Mouse (Mus musculus) MEL (cell line): ENCODE measurements around the gene Zfyve9.

Experiments used
- CHD1 ChIP-seq: IDR thresholded peaks from 2 replicates; pipeline ENCODE4 v1.6.1; 2012; ENCODE audit warnings: low read depth, mild to moderate bottlenecking, inconsistent platforms, low read length, improper control_type of control experiment
- CHD2 ChIP-seq: IDR thresholded peaks from 2 replicates; pipeline ENCODE4 v1.6.1; 2011; ENCODE audit warnings: low read length, improper control_type of control experiment
- CTCF ChIP-seq, 3 experiments: IDR thresholded peaks in 2 of 3; conservative IDR thresholded peaks in 1 of 3; 2 replicates each; pipeline ENCODE4 v1.5.1; 2011 to 2012; ENCODE audit warnings: low read length in 3 of 3, low read depth in 2 of 3, mild to moderate bottlenecking in 2 of 3, improper control_type of control experiment in 1 of 3, inconsistent platforms in 1 of 3, mixed read lengths in 1 of 3, moderate library complexity in 1 of 3; ENCODE audit not compliant: control insufficient read depth in 1 of 3, insufficient read depth in 1 of 3, poor library complexity in 1 of 3, severe bottlenecking in 1 of 3
- E2F4 ChIP-seq: IDR thresholded peaks from 2 replicates; pipeline ENCODE4 v1.6.1; 2011; ENCODE audit warnings: low read depth, low read length, improper control_type of control experiment, borderline replicate concordance
- EP300 ChIP-seq, 2 experiments: IDR thresholded peaks; 2 replicates each; pipeline ENCODE4 v1.6.1; 2011; ENCODE audit warnings: improper control_type of control experiment in 2 of 2, low read length in 2 of 2, low read depth in 1 of 2, mild to moderate bottlenecking in 1 of 2
- GATA1 ChIP-seq: IDR thresholded peaks from 2 replicates; pipeline ENCODE4 v1.6.1; 2011; ENCODE audit warnings: low read depth, low read length, improper control_type of control experiment
- NELFE ChIP-seq: IDR thresholded peaks from 2 replicates; pipeline ENCODE4 v1.6.1; 2011; ENCODE audit warnings: low read depth, low read length, improper control_type of control experiment
- POLR2A ChIP-seq, 2 experiments: IDR thresholded peaks; 2 replicates each; pipeline ENCODE4 v1.6.1; 2011 to 2012; ENCODE audit warnings: low read length in 2 of 2, mild to moderate bottlenecking in 2 of 2, control low read depth in 1 of 2, improper control_type of control experiment in 1 of 2, low read depth in 1 of 2, moderate library complexity in 1 of 2; ENCODE audit not compliant: control insufficient read depth in 1 of 2, insufficient read depth in 1 of 2, poor library complexity in 1 of 2
- SMC3 ChIP-seq: IDR thresholded peaks from 2 replicates; pipeline ENCODE4 v1.6.1; 2011; ENCODE audit warnings: low read depth, low read length, improper control_type of control experiment
- TAL1 ChIP-seq: IDR thresholded peaks from 2 replicates; pipeline ENCODE4 v1.6.1; 2012; ENCODE audit warnings: mild to moderate bottlenecking, inconsistent platforms, low read length, moderate library complexity, mixed read lengths
- ZC3H11A ChIP-seq: IDR thresholded peaks from 2 replicates; pipeline ENCODE4 v1.6.1; 2012; ENCODE audit warnings: low read depth, mild to moderate bottlenecking, inconsistent platforms, low read length, improper control_type of control experiment

DNA sequence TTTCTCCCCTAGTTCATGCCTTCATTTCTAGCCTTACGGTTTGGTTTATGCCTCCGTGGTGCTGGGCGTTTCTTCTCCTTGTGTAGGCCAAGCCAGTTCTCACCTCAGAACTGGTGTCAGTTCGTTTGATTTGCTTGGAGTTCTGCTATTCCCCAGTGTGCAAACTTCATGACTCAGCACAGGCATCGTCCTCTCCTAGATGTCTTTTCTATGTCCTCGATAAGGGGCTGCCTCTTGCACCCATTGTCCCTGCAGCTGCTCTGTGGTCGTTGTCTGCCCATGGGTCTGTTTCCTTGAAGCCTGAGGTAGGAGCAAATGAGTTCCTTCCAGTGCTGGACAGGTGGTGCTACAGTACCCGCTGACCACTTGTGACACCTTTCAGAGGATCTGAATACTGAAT, 160.1 kb downstream of the Zfyve9 start:
- no peak for TF ChIP-seq NELFE
- TF ChIP-seq CTCF (IDR thresholded peaks at IDR 0.05 in 2 of 3, conservative IDR thresholded peaks at IDR 0.05 in 1 of 3; ENCODE audit: control insufficient read depth in 1 of 3, insufficient read depth in 1 of 3, low read depth in 2 of 3, low read length in 3 of 3, poor library complexity in 1 of 3, severe bottlenecking in 1 of 3): no peak
- no peak for TF ChIP-seq POLR2A (IDR thresholded peaks at IDR 0.05; ENCODE audit: control insufficient read depth in 1 of 2, insufficient read depth in 1 of 2, low read depth in 1 of 2, low read length in 2 of 2, poor library complexity in 1 of 2)
- no peak for TF ChIP-seq GATA1
- TF ChIP-seq E2F4: no peak
- TF ChIP-seq CHD1: no peak
- no peak for TF ChIP-seq ZC3H11A
- TF ChIP-seq EP300 (IDR thresholded peaks at IDR 0.05; ENCODE audit: low read depth in 1 of 2, low read length in 2 of 2): no peak
- TF ChIP-seq TAL1: no peak
- TF ChIP-seq SMC3: no peak
- no peak for TF ChIP-seq CHD2
